Mouse (Mus musculus) lung, postnatal 0 days (tissue): Measurements from ENCODE around the gene Telo2.

Experiments used
- CTCF ChIP-seq: IDR thresholded peaks from 2 replicates; pipeline ENCODE4 v1.5.1; 2016; ENCODE audit warnings: antibody characterized with exemption, mild to moderate bottlenecking
- EP300 ChIP-seq: IDR thresholded peaks from 2 replicates; pipeline ENCODE4 v1.6.1; 2016; ENCODE audit warnings: antibody characterized with exemption, mild to moderate bottlenecking, control low read depth

- no peak for TF ChIP-seq CTCF
- TF ChIP-seq EP300: no peak
Measured at GRCm38 (mm10) chr17:25080210-25080609, 35.6 kb downstream of the Telo2 start.
